Mouse (Mus musculus) cerebellum, adult 11-12 months (tissue): ENCODE measurements around the gene Lgals1.

Source experiments
- DNase-seq: peaks from one replicate; pipeline ENCODE4 v3.0.0; 2022

The Lgals1 gene

DNA sequence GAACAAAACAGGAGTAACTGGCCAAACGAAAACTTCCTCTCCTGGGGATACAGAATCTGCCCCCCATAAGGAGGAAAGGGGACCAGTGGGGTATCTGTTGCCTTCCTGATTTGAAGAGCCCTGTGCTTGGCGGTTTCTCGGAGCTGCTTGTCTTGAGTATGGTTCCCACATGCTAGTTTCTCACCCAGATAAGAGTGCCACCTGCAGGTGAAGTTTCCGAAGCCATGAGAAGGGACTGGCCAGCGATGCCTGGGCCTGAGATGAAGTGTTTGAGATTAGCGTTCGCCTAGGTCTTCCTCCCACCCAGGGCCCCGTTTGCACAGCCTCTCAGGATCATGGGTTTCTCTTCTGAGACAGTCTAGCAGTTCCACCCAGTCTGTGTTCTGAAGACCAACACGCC is 14.5 kb upstream of the Lgals1 start:
- peak; percentile 58 for DNase-seq

- peak; percentile 99 for DNase-seq
These were observed 12.9 kb upstream of the Lgals1 start, which contains the start of gene Pdxp for GRCm38 (mm10) chr15:78913632-78914090. Pdxp (plus strand) TSS chr15:78913919.

DNA sequence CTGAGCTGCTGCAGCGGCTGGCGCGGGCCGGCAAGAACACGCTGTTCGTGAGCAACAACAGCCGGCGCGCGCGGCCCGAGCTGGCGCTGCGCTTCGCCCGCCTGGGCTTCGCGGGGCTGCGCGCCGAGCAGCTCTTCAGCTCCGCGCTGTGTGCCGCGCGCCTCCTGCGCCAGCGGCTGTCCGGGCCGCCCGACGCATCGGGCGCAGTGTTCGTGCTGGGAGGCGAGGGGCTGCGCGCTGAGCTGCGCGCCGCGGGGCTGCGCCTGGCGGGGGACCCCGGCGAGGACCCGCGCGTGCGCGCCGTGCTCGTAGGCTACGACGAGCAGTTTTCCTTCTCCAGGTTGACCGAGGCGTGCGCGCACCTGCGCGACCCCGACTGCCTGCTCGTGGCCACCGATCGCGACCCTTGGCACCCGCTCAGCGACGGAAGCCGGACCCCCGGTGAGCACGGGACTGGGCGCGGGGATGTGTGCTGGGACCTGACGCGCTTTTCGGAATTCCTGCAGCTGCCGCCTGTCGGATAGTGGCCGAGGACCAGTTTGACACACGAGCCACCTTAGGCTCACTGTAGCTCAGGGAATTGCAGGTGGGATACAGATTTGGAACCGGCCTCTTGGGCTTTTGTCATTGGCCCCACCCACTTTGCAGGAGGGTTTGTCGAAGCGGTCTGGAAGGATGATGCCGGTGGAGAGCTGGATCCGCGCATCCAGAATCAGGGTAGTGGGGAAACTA is 12.3 kb upstream of the Lgals1 start:
- peak; percentile 85 for DNase-seq

GRCm38 (mm10) chr15:78914823-78915659 is 11.5 kb upstream of the Lgals1 start:
- peak; percentile 67 for DNase-seq

GRCm38 (mm10) chr15:78915660-78916017 is 10.9 kb upstream of the Lgals1 start:
- DNase-seq, result peak; percentile 83

DNA sequence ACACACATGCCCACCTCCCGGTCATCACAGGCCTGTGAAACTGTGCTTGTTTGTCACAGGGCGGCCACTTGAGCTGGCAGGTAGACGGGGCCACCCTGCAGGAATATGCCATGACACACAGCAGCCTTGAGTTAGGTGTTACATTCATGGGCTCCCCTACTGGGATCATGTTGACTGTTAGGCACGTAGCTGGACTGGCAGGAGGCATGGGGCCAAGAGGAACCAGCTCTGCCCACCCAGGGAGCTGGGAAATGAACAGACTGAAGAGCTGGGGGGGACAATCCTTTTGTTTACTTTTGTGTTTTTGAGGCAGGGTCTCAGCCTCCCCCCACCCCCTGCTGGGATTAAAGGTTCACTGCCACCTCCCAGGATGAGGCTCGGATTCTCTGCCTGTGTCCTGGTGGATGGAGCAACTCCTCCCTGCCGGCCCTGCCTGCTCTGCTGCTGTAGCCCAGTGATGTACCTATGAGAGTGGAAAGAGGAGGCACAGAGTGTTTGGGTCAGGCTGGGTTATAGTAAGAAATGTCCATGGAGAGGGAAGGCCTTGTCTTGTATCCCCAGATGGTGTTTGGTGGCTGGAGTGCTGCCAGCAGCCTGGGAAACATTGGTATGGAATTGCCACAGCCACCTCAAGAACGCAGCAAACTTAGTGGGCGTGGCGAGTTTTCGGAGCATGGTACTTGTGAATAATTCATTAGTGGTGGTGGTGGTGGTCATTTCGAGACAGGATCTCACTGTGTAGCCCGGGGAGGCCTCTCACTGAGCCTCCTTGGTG is 10.3 kb upstream of the Lgals1 start:
- DNase-seq, result peak; percentile 79

DNA sequence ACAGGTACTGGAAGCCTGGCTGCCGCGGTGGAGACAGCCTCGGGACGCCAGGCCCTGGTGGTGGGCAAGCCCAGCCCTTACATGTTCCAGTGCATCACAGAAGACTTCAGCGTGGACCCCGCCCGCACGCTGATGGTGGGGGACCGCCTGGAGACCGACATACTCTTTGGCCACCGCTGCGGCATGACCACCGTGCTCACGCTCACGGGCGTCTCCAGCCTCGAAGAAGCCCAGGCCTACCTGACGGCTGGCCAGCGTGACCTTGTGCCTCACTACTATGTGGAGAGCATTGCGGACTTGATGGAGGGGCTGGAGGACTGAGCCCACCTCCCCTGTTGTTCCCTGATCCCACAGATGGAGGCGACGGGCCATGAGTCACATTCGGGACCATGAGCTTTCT is 8.4 kb upstream of the Lgals1 start:
- DNase-seq, result peak; percentile 60

- DNase-seq, result no peak
These were observed 6.6 kb upstream of the Lgals1 start for GRCm38 (mm10) chr15:78919914-78920313.

DNA sequence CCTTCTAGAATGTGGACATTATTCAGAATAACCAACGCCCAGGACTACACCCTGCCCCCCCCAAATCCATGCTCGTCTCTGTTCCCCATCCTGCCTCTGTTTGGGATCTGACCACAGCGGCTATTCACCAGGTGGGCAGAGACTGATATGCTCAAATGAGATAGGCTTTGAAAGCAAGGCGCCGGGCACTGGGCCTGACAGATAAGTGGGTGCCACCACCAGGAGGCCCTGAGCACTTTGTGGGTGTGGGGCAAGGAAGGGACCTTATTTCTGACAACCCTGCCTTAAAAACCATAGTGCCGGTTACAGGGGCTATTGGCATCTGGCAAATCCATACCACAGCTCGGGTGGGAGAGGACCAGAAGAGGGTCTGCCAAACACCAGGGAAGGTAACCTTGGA is 3.8 kb upstream of the Lgals1 start:
- DNase-seq, result no peak

DNA sequence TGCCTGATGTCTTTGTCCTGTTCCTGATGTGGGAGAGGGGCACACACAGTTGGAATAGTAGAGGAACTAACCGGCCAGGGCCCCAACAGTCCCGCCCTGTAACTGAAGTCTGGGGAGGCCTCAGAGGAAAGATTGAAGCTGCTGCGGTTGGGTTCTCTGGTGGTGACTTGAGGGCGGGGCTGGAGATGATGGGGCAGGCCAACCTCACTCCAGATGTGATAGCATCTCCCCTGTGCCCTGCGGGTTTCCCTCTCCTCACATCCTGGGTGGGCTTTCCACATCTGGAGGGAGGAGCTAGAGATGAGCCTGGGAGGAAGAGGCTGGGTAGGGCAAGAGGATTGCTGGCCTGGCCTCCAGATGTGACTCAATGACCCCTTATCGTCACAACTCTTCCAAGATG is 2.9 kb upstream of the Lgals1 start:
- DNase-seq, result peak; percentile 35

GRCm38 (mm10) chr15:78925129-78925528 is 1.4 kb upstream of the Lgals1 start:
- DNase-seq, result no peak

- DNase-seq, result peak; percentile 63
These were observed 679 bp downstream of the Lgals1 start for GRCm38 (mm10) chr15:78927021-78927787.

GRCm38 (mm10) chr15:78927788-78928457 is 1.4 kb downstream of the Lgals1 start:
- DNase-seq, result peak; percentile 49

- no peak for DNase-seq
These were observed 2.0 kb downstream of the Lgals1 start for GRCm38 (mm10) chr15:78928539-78928938.

- DNase-seq, result no peak
These were observed 3.7 kb downstream of the Lgals1 start for GRCm38 (mm10) chr15:78930192-78930706.

DNA sequence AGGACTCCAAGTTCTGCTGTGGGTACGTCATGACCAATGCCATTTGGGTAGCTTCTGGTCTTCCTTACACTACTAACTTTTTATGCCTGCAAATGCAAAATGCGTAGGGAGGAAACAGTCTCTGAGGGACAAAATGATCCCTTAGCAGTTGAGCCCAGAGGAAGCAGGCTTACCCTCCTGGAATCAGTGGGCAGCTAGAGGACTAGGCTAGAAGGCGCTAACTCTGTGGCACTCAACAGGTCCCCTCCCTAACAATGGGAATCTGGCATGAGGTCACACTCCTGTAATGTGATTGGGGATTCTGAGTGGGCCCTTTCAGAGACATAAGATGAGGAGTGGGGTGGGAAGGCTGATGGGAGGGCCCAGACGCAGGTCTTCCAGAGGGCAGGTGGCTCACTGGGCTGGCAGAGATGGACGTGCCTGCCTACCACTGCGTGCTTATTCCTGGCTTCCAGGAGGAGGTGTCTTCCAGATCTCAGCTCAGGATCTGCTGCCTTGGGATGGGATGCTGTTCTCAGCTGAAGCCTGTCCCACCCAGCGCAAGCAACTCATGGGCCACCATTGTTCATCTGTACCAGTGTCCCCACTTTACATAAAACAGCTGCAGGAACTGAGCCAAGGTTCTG is 4.4 kb downstream of the Lgals1 start:
- no peak for DNase-seq

GRCm38 (mm10) chr15:78931577-78931976 is 5.1 kb downstream of the Lgals1 start:
- peak; percentile 52 for DNase-seq

- peak; percentile 82 for DNase-seq
These were observed 8.3 kb downstream of the Lgals1 start, which contains the start of gene Nol12 for GRCm38 (mm10) chr15:78934784-78935320. Nol12 (plus strand) TSS chr15:78934933.

DNA sequence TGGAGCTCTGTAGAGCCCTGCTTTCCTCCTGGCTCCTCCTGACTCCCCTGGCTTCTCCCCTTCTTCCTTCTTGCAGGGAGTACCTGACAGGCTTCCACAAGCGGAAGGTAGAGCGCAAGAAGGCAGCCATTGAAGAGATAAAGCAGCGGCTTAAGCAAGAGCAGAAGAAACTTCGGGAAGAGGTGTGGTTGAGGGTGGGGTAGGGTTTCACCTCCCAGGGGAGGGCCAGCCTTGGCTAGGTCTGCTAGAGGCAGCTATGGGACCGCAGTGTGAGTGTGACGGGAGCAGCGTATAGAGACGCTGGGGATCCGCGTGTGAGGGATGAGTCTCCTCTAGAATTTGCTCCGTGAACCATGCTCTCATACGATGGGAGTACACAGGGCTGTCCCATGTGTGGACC is 9.9 kb downstream of the Lgals1 start:
- DNase-seq, result no peak

DNA sequence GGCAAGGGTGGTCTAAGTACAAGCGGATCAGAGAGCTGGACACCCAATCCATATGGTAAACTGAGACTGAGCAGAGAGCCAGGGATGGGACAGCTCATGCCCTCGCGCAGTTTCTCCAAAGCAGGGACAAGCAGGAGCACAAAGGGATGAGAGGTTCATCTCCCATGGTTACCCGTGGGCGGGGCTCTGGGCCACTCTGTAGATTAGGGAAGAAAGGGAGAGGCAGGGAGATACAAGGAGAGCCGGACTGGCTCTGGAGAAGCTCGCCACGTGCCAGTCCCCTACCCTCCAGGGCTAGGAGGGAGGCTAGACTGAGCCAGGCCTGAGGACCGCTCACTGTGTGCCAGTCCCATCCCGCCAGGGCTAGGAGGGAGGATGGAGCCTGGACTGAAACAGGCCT is 10.8 kb downstream of the Lgals1 start:
- DNase-seq, result no peak

GRCm38 (mm10) chr15:78937963-78938362 is 11.4 kb downstream of the Lgals1 start:
- DNase-seq, result peak; percentile 37
